Mouse (Mus musculus) heart, embryonic 16.5 days (tissue): ENCODE data around the gene Arrb2. TPM values are rescaled to one million over a fixed set of nuclear protein-coding genes. Genes with fewer than 3 reads are reported as not detected.
"Not testable (repeated sequence)": the region's sequence is repeated elsewhere in the genome, so short reads cannot be mapped to it uniquely, and the experiment has no call there.

Experiments
- ATAC-seq: fragments of 200-750 bp; cut with Nextera tagmentation; replicated peaks from 2 replicates; pipeline ENCODE4 v1.8.0; 2017; ENCODE audit warnings: moderate number of reproducible peaks; ENCODE audit not compliant: insufficient read depth, low FRiP score; ENCODE audit errors: extremely low read depth
- H3K27ac ChIP-seq: fragments of 300-500 bp; sonication (generic); 2 replicates; pipeline ENCODE4 v1.5.1; 2014; ENCODE audit warnings: mild to moderate bottlenecking, low read length, control low read depth, moderate library complexity
- H3K27me3 ChIP-seq: fragments of 300-500 bp; sonication (generic); 2 replicates; pipeline ENCODE4 v1.6.1; 2014; ENCODE audit warnings: low read length, mixed read lengths; ENCODE audit not compliant: control insufficient read depth, insufficient read depth
- H3K36me3 ChIP-seq: fragments of 300-500 bp; sonication (generic); 2 replicates; pipeline ENCODE4 v1.6.1; 2014; ENCODE audit not compliant: control insufficient read depth, insufficient read depth
- H3K4me1 ChIP-seq: fragments of 300-500 bp; sonication (generic); 2 replicates; pipeline ENCODE4 v1.6.1; 2014; ENCODE audit warnings: low read length, mixed read lengths; ENCODE audit not compliant: control insufficient read depth, insufficient read depth
- H3K4me2 ChIP-seq: fragments of 300-500 bp; sonication (generic); 2 replicates; pipeline ENCODE4 v1.6.1; 2014; ENCODE audit warnings: low read depth, mild to moderate bottlenecking, control low read depth, low read length
- H3K4me3 ChIP-seq: fragments of 300-500 bp; sonication (generic); 2 replicates; pipeline ENCODE4 v1.5.1; 2014; ENCODE audit warnings: mild to moderate bottlenecking, control low read depth, low read length
- H3K9ac ChIP-seq: fragments of 300-500 bp; sonication (generic); 2 replicates; pipeline ENCODE4 v1.6.1; 2014; ENCODE audit warnings: low read length, control low read depth
- H3K9me3 ChIP-seq: fragments of 300-500 bp; sonication (generic); replicated peaks from 2 replicates; pipeline ENCODE4 v1.6.1; 2016; ENCODE audit warnings: low read length; ENCODE audit not compliant: control insufficient read depth
- WGBS: fragments of 180-500 bp; shearing (Covaris S2); extraction: QIAGEN DNeasy Blood & Tissue Kit; methylation state at CpG from one replicate; pipeline ENCODE4 v1.1.7; 2014; 5-methylcytosine and 5-hydroxymethylcytosine counted together
- microRNA-seq: library from miRNA; unstranded; fragments of <30 nt; microRNA quantifications from one replicate; pipeline ENCODE4, GENCODE M21; 2017
- polyA plus RNA-seq: library from polyadenylated mRNA; unstranded; fragments of >200 nt; fragmentation: Nextera tagmentation; extraction: Ambion mirVana; gene quantifications from 2 replicates; pipeline ENCODE4 v1.2.1, GENCODE M21; 2015

The Arrb2 gene
- polyA plus RNA-seq, 1 experiment from 2014 or later = 11.7 TPM

DNA sequence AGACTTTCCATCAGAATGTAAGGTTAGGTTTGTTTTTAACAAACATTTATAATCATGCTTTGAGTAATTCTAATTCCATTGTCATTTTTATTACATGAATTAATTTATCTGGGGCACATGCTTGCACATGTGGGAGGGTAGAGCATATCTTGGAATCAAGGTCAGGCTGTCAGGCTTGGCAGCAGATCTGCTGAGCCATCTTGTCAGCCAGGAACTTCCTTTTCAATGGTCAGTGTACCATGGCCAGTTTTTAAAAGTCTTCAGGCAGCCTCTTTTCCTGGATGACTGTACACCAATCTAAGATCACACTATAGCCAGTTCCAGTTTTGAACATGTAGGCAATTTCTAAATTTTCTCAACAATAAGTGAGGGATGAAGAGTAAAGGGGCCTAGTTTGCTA lies 40.3 kb downstream of the Arrb2 start:
- no peak overlapping the region for H3K4me3 ChIP-seq
- H3K4me1 ChIP-seq = peaks cover 3% of the 10 kb centered on the region; the same call in 1 of the 2 replicates
- H3K9ac ChIP-seq = no peak overlapping the region
- no peak overlapping the region for H3K4me2 ChIP-seq
- no peaks in the 10 kb centered on the region for H3K27me3 ChIP-seq
- ATAC-seq = no peak
- no peaks in the 10 kb centered on the region for H3K36me3 ChIP-seq
- H3K27ac ChIP-seq = no peak overlapping the region
- H3K9me3 ChIP-seq = no peaks in the 10 kb centered on the region

DNA sequence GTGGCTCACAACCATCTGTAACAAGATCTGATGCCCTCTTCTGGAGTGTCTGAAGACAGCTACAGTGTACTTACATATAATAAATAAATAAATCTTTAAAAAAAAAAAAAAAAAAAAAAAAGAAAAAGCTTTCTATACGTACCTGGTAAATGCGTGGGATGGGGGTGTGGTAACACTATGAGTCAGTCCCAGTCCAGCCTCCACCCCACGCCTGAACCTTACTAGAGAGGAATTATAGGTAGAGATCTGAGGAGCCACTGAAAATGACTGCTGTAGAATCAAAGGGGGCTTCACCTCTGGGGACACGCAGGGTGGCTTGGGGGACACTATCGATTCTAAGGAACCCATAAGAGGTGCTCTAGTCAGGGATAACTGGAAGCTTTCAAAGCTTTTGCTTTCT lies 40.9 kb downstream of the Arrb2 start:
- not testable (repeated sequence) for H3K36me3 ChIP-seq, H3K9ac ChIP-seq, H3K9me3 ChIP-seq, H3K4me1 ChIP-seq, H3K4me2 ChIP-seq, H3K27me3 ChIP-seq, H3K4me3 ChIP-seq, H3K27ac ChIP-seq, ATAC-seq
- 89% methylated on average over 5 of the region's 5 CpGs for WGBS

DNA sequence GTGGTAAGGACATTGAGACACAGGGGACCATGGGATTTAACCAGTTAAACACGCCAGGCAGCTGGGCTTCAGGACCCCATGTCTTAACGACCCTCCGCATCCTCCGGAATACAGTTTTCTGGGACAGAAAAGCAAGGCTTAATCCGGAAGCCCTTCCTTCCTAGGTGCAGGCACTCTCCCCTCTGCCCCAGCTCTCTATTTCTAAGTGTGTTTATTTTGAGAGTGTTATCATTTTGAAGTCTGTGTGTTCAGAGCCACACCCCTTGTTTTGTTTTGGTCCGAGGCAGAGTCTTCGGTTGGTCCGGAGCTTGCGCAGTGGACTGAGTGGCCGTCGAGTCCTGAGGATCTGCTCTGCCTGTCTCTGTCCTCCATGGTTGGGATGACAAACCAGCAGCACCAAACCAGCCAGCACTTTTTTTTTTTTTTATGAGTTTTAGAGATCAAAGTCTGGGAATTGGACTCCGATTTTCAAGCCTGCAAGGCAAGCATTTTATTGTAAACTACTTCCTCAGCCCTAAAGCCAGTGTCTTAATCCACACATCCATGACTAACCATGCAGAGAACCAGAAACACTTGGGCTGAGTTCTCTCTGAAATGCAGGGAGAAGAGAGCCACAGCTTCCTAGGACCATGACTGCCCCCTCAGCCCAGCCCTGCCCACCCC lies 42.6 kb downstream of the Arrb2 start:
- 59% methylated on average over 12 of the region's 12 CpGs for WGBS
- Histone ChIP-seq H3K27ac (no peak overlapping the region), H3K4me3 (no peak overlapping the region), H3K4me2 (no peak overlapping the region), H3K9me3 (no peaks in the 10 kb centered on the region), H3K36me3 (no peaks in the 10 kb centered on the region), H3K9ac (no peak overlapping the region), H3K27me3 (no peaks in the 10 kb centered on the region), H3K4me1 (peaks cover 2% of the 10 kb centered on the region; the same call in 1 of the 2 replicates)
- ATAC-seq = no peak

DNA sequence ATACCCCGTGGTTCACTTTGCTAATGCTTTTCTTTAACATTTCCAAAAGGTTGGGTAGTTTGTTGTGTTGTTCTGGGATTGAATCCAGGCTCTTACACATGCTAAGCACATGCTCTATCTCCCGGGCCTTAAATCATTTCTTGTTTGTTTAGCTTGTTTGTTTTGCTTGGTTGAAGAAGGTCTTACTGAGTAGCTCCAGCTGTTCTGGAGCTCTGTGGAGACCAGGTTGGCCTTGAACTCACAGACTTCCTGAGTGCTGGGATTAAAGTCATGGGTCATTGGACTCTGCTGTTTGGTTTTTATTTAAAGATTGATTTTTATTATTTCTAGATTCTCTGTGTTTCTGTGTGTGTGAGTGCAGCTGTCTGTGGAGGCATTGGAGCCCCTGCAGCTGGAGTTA lies 53.1 kb downstream of the Arrb2 start:
- Histone ChIP-seq H3K4me3 (no peak overlapping the region), H3K4me2 (no peak overlapping the region), H3K9me3 (no peaks in the 10 kb centered on the region), H3K27me3 (no peaks in the 10 kb centered on the region), H3K27ac (no peak overlapping the region), H3K36me3 (no peaks in the 10 kb centered on the region), H3K4me1 (no peaks in the 10 kb centered on the region), H3K9ac (no peak overlapping the region)
- ATAC-seq = no peak
- WGBS = 38% methylated on average over 2 of the region's 2 CpGs

DNA sequence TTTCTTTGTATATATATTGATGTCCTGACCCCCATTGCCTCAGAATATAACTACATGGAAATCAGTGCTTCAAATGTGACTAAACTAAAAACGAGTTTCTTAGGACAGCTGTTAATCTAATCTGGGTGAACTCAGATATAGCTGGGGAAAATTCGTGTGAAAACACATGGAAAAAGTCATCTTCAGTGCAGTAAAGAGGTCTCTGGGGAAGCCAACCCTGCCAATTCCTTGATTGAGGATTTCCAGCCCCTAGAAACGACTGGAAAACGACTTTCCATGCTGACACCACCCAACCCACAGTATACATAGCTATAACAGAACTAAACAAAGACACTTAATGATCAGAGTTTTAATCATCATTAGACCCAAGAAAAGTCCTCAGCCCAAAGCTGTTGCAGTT lies 55.4 kb downstream of the Arrb2 start:
- H3K36me3 ChIP-seq = no peaks in the 10 kb centered on the region
- ATAC-seq = no peak

DNA sequence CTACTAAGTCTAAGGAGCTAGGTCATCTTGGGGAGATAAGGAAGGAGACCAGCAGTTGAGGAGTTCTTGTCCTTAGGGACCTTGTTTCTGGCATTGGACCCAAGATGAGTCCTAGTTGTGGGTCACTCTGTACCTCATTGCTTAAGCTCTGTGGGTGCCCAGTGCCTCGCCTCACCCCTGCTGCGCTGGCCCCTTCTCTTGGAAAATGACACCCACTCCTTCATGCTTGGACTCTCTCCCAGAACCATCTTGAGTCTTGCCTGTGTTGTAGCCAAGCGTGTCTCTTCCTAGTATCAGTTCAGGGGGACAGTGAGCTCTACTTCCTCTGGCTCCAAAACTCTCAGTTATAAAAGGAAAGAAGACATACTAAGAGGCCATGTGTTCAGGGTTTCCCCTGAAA lies 56.7 kb downstream of the Arrb2 start:
- Histone ChIP-seq H3K27me3 (no peaks in the 10 kb centered on the region), H3K36me3 (no peaks in the 10 kb centered on the region), H3K4me1 (no peaks in the 10 kb centered on the region), H3K4me2 (no peak overlapping the region), H3K9ac (no peak overlapping the region), H3K9me3 (no peaks in the 10 kb centered on the region; the same call in 1 of the 2 replicates), H3K4me3 (no peak overlapping the region), H3K27ac (no peak overlapping the region)
- ATAC-seq = no peak
- 77% methylated on average over 3 of the region's 3 CpGs for WGBS

More for the DNA sequence above, 55.4 kb downstream of the Arrb2 start:
- no peaks in the 10 kb centered on the region; the same call in 1 of the 2 replicates for H3K9me3 ChIP-seq
- no peaks in the 10 kb centered on the region for H3K4me1 ChIP-seq
- H3K4me3 ChIP-seq = no peak overlapping the region
- H3K9ac ChIP-seq = no peak overlapping the region
- no peaks in the 10 kb centered on the region for H3K27me3 ChIP-seq
- WGBS = 24% methylated on average over 4 of the region's 4 CpGs
- H3K27ac ChIP-seq = no peak overlapping the region
- H3K4me2 ChIP-seq = no peak overlapping the region

DNA sequence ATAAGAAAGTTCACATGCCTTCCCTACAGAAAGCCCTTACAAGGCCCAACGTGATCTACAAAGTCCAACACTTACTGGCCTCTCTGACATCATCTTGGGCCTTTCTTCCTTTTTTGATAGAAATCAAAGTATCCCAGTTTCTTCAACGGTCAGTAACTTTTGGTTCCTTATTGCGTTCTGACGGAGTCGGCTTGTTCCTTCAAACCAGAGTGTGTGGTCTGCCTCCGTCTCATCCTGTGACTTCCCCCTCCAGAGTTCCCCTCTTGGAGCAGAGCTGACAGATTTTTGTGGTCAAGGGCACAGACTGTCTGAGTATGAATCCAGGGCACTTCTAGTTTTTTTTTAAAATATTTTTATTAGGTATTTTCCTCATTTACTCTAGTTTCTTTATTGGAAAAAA lies 57.2 kb downstream of the Arrb2 start:
- no peak overlapping the region for H3K4me3 ChIP-seq
- H3K36me3 ChIP-seq = no peaks in the 10 kb centered on the region
- H3K9me3 ChIP-seq = no peaks in the 10 kb centered on the region; the same call in 1 of the 2 replicates
- no peak overlapping the region for H3K4me2 ChIP-seq
- no peaks in the 10 kb centered on the region for H3K4me1 ChIP-seq
- no peak for ATAC-seq
- H3K27me3 ChIP-seq = no peaks in the 10 kb centered on the region
- no peak overlapping the region for H3K27ac ChIP-seq
- WGBS = 78% methylated on average over 6 of the region's 6 CpGs
- H3K9ac ChIP-seq = no peak overlapping the region

Small RNA genes lying within 50 kb of the gene (microRNA-seq; reads per million reads assigned to microRNA genes)
- 0.59 reads per million for gene Mir7115

Other genes with a start within 250 kb of the Arrb2 start
- gene Slc16a11, start 219.9 kb upstream of the Arrb2 start, polyA plus RNA-seq = 0.33 and 0.41 TPM in 2 replicates
- gene Slc16a13, start 211.6 kb upstream of the Arrb2 start, polyA plus RNA-seq = 5.0 and 5.6 TPM in 2 replicates
- gene Bcl6b, start 202.8 kb upstream of the Arrb2 start, polyA plus RNA-seq = 18.1 and 20.2 TPM in 2 replicates
- gene 0610010K14Rik, start 194.7 kb upstream of the Arrb2 start, polyA plus RNA-seq = 116 and 121 TPM in 2 replicates
- gene Gm21988, start 192.8 kb upstream of the Arrb2 start, polyA plus RNA-seq = 8.2 and 9.0 TPM in 2 replicates
- 218 and 227 TPM in 2 replicates for gene Rnasek, start 192.8 kb upstream of the Arrb2 start, polyA plus RNA-seq
- gene Alox12, start 177.3 kb upstream of the Arrb2 start, polyA plus RNA-seq = 3.5 and 4.2 TPM in 2 replicates
- gene Alox12e, start 110.0 kb upstream of the Arrb2 start, polyA plus RNA-seq = 2.8 and 7.2 TPM in 2 replicates
- 0.56 and 1.1 TPM in 2 replicates for gene Alox15, start 80.6 kb upstream of the Arrb2 start, polyA plus RNA-seq
- gene Pelp1, start 22.6 kb upstream of the Arrb2 start, polyA plus RNA-seq = 22.1 and 22.5 TPM in 2 replicates
- 25.2 and 27.8 TPM in 2 replicates for gene Med11, start 19.3 kb downstream of the Arrb2 start, polyA plus RNA-seq
- 1.5 and 1.7 TPM in 2 replicates for gene Zmynd15, start 26.8 kb downstream of the Arrb2 start, polyA plus RNA-seq
- 10.2 and 10.9 TPM in 2 replicates for gene Cxcl16, start 27.3 kb downstream of the Arrb2 start, polyA plus RNA-seq
- 5.2 and 5.6 TPM in 2 replicates for gene Tm4sf5, start 72.6 kb downstream of the Arrb2 start, polyA plus RNA-seq
- gene Vmo1, start 82.0 kb downstream of the Arrb2 start, polyA plus RNA-seq = 0.31 and 1.3 TPM in 2 replicates
- 0.16 and 0.37 TPM in 2 replicates for gene Gltpd2, start 86.6 kb downstream of the Arrb2 start, polyA plus RNA-seq
- 607 and 623 TPM in 2 replicates for gene Psmb6, start 92.7 kb downstream of the Arrb2 start, polyA plus RNA-seq
- not detected in 2 replicates for gene Gm40193, start 100.3 kb downstream of the Arrb2 start, polyA plus RNA-seq
- gene Pld2, start 107.4 kb downstream of the Arrb2 start, polyA plus RNA-seq = 9.1 and 12.0 TPM in 2 replicates
- gene Mink1, start 130.2 kb downstream of the Arrb2 start, polyA plus RNA-seq = 9.8 and 10.3 TPM in 2 replicates
- not detected in 2 replicates for gene 4930544D05Rik, start 183.2 kb downstream of the Arrb2 start, polyA plus RNA-seq
- gene Chrne, start 186.6 kb downstream of the Arrb2 start, polyA plus RNA-seq = not detected in 2 replicates
- 0.34 and 0.38 TPM in 2 replicates for gene Gp1ba, start 206.5 kb downstream of the Arrb2 start, polyA plus RNA-seq
- gene Rnf167, start 214.6 kb downstream of the Arrb2 start, polyA plus RNA-seq = 80.3 and 80.9 TPM in 2 replicates
- gene Slc25a11, start 214.8 kb downstream of the Arrb2 start, polyA plus RNA-seq = 346 and 351 TPM in 2 replicates
- 1,225 and 1,312 TPM in 2 replicates for gene Pfn1, start 222.0 kb downstream of the Arrb2 start, polyA plus RNA-seq
- gene Eno3, start 224.6 kb downstream of the Arrb2 start, polyA plus RNA-seq = 578 and 593 TPM in 2 replicates
- 186 and 191 TPM in 2 replicates for gene Spag7, start 236.8 kb downstream of the Arrb2 start, polyA plus RNA-seq